Mouse (Mus musculus) ovary, postnatal 36 days (tissue): ENCODE results near the gene Cyp1a2.

ENCODE experiments used
- DNase-seq: peaks from one replicate; pipeline ENCODE4 v3.0.0; 2022; ENCODE audit warnings: low spot score, mixed read lengths

The Cyp1a2 gene

DNA sequence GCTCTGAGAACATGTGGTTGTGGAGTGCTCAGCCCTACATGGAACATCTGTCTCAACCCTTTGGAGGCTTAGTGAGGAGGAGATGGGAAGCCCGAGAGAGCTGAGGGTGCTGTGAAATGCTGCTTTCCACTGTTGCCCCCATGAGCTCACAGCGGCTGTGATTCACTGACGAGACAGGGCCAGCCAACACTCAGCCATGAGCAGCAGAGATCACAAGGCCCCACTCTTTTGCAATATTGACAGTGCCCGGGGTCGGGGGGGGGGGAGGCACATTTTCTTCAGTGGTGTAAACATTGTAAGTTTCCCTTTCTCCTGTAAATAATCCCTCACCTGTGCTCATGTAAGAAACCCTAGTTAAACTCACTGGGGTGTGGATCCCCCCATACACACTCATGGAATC, 12.0 kb downstream of the Cyp1a2 start:
- no peak for DNase-seq

DNA sequence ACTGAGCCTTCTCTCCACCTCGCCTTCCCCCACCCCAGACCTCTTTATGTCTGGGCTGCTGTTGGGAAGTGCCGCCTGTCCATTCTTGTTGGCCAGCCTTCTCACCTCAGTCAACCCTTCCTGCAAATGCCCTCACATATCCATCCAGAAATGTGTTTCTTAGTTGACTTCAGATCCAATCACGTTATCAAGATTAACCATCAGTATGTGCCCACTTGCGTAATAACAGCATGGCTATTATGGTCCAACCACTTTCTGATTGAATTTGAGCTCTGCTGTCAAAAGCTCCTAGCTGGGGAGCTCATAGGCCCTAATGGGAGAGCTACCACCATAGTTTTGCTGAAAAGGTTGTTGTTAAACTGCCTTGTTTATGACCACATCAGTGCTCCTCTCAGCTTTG, 12.5 kb downstream of the Cyp1a2 start:
- DNase-seq, result no peak

DNA sequence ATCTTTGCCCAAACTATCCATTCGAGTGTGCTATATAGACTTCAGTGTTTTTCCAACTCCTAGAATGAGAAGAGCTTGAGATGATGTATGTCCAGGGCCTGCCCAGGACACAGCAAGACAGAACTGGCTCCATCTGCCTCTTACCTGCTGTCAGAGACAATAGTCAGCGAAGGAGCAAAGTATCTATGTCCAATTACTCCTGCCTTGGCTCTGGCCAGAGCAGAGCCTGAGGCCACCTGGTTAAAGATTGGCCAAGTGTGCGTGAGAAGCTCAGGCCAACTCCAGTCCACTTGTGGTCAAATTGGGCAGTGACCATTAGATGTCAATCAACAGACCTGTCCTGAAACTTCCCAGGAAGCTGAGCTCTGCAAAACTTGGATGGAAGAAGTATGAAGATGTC, 13.9 kb downstream of the Cyp1a2 start:
- DNase-seq, result no peak

DNA sequence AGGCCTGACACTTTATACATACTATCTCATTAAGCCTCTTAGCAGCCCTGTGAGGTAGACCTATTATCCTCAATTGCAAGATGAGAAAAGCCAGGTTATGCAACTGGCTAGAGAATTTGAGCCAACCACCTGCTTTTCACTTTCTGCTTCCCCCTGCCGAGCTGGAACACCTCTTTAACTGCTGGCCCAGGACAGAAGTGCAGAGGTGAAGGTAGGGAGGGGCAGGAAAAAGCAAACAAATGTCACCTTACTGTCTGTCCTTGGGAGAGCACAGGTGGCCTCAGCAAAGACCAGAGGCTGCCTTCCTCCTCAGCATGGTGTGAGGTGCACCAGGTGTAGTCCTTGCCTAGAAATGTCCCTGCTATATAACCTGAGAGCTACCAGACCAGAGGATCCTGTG, 15.2 kb downstream of the Cyp1a2 start:
- DNase-seq, result no peak

DNA sequence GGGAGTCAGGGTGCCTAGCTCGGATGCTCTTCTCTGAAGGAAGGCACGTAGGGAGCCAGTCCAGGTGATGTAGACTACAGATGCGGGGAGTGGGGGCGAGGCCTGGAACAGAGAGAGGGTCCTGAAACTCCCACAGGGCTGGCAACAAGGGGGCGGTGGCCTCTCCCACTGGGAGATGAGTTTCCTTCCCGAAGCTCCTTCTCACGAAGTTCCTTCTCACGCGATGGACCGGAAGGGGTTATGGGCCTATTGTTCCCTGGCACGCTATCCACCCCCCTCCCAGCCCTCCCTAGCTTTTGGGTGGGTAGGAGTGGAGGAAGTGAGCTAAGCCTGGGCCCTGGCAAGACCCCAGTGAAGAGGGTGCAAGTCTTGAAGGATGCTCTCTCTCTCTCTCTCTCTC, 15.7 kb downstream of the Cyp1a2 start:
- no peak for DNase-seq

DNA sequence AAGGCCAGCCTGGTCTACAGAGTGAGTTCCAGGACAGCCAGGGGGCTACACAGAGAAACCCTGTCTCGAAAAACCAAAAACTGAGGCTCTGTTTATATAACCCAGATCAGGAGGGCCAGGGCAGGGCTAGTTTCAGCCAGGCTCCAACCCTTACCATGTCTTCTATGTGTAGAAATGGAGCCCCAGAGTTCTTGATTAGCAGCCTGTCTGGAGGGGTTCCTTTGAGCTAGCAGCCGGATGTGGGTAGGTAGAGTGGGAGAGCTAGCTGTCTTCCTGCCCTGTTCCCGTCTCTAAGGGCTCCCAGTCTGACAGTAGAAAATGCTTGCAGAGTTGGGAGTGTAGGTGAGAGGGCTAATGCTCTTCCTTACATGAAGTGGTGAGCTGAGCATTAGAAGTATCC, 16.4 kb downstream of the Cyp1a2 start:
- DNase-seq, result no peak

DNA sequence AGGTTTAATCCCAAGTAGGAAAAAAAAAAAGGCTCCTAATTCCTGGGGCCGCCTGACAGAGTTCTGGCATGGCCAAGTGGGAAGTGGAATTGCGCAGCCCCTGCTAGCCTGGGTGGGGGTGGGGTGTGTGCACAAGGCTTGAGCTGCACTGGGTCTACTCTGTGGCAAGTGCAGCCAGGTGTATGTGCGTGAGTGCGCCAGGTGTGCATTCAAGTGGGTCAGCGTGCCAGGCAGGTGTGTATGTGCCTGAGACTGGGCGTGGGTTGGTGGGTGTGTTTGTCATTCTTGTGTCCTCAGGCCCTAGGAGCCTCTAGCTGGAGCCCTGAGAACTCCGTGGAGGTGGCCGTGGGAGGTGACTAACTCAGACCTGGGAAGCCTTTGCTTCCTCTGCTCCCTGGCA, 17.0 kb downstream of the Cyp1a2 start:
- DNase-seq, result no peak

DNA sequence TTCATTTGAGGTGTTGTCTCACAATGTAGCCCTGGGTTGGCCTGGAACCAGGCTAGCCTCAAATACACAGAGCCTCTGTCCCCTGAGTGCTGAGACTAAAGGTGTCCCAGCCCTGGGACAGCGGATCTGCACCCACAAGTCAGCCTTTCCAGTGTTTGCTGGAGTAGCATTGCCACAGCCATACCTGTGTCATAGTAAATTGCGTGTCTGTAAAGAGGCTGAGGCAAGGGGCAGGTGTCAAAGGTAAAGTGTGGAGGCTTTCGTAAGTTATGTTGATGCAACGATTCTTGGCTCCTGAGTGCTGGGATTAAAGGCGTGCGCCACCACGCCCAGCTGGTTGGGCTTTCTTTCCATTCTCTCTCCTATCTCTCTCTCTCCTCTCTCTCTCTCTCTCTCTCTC, 18.9 kb downstream of the Cyp1a2 start:
- no peak for DNase-seq

DNA sequence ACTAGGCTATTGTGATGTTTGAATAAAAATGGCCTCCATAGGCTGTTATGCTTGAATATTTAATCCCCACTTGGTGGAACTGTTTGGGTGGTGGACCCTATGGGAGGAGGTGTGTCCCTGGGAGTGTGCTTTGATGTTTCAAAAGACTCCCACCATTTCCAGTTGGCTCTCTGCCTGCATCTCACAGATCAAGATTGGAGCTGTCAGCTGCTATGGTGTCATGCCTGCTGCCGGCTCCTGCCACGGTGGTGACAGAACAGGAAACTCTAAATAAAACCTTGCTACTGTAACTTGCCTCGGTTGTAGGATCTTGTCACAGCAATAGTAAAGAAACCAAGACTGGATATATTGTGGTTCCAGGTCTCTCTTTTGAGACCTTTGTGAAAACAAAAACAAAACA, 22.0 kb downstream of the Cyp1a2 start:
- no peak for DNase-seq

DNA sequence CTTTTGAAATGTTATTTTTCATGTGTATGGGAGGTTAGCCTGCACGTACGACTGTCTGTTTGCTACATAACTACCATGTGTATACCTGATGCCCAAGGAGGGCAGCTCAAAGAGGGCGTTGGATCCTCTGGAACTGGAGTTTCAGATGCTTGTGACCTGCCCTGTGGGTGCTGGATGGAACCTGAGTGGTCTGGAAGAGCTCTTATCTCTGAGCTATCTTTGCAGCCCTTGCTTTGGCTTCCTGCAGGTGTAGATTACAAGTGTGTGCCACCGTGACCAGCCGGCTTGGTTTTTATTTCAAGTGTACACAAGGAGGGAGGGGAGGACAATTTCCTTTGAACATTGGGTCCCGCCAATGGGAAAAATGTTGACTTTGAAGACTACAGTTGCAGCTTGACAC, 23.0 kb downstream of the Cyp1a2 start:
- DNase-seq, result no peak

DNA sequence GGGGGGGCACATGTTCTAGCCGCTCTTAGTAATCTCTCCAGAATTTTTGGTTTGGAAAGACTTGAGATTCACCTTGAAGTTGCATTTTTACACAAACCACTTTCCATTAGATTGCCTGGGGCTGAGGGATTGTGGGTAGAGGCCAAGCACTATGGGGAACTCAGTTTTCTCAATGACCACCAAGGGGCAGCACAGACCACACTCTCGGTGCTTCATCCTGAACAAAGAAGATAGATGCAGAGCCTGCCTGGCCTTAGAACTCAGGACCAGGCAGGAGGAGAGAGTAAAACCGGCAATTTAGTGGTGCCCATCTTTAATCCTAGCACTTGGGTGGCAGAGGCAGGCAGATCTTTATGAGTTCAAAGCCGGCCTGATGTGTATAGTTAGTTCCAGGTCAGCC, 23.7 kb downstream of the Cyp1a2 start:
- DNase-seq, result peak; percentile 61

DNA sequence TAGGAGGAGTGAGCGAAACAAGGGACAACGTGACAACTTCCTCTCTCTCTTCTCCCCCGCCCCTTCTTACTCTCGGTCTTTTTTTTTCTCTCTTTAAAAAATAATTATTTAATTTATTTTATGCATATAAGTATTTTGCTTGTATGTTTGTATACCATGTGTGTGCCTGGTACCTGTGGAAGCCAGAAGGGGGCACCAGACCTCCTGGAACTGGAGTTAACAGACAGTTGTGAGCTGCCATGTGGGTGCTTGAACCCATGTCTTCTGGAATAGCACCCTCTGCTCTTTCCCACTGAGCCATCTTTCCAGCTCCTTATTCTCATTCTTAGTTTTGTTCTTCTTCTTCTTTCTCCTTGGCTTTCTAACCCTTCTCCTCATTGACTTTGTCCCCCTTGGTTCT, 24.5 kb downstream of the Cyp1a2 start:
- no peak for DNase-seq

DNA sequence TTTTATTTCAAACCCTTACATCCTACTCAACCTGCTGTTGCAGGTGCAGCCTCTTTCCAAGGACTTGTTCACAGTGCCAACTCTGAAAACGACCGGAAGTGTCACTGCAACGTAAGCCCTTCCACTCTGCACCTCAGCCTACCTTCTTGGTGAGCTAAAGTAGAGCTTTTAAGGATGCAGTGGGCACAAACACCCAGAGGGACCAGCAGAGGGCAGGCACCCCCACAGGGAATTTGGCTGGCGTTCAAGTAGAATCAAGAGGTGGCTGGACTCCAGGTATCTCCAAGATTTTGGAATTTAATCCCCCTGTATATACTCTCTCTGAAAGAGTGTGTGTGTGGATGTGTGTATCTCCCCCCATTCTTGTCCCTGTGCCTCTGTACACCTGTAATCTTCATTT, 25.7 kb downstream of the Cyp1a2 start:
- no peak for DNase-seq

DNA sequence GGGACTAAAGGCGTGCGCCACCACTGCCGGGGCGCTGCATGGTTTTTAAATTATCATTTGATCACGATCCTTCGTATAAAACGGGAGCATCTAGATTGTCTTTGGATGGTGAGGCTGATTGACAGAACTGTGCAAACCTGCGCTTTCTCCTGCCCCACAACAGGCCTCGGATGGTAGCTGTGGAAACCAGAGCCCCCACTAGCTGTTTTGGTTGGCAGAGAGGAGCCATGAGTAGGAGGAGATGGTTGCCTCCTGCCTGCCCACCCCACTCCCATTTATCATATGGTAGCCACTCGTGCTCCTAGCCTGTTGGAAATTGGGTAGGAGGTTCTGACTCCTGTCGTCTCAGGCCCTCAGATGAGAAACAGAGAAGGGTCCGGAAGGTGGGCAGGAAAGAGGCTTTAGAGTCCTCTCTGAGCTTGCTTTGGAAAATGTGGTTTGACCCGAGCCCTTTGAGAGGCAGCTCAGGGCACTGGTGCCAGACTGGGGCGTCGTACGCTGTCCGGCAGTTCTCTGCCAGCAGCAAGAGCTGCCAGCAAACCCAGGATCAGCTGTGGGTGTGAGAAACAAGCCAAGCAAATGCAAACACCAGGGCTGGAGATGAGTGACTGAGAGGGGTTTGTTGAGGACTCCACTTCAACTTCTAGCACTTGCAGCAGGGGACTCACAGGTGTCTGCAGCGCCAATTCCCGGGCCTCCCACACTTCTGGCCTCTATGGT, 26.7 kb downstream of the Cyp1a2 start:
- no peak for DNase-seq

DNA sequence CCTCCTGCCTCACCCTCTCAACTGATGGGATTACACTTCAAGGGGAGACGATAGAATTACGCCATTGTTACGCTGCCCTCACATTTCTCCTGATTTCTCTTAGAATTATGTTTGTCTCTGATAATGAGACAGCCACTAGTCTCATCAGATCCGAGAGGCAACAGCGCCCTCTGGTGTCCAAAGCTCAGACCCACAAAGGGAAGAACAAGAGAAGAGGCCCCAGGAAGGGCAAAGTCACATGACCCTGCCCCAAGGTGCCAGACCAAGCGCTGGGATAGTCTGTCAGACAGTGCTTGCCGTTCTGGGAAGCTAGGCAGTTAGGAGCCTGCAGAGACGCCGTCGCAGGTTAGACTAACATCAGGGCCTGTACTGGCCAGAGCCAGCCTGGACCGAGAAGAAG, 27.8 kb downstream of the Cyp1a2 start:
- peak; percentile 92 for DNase-seq

DNA sequence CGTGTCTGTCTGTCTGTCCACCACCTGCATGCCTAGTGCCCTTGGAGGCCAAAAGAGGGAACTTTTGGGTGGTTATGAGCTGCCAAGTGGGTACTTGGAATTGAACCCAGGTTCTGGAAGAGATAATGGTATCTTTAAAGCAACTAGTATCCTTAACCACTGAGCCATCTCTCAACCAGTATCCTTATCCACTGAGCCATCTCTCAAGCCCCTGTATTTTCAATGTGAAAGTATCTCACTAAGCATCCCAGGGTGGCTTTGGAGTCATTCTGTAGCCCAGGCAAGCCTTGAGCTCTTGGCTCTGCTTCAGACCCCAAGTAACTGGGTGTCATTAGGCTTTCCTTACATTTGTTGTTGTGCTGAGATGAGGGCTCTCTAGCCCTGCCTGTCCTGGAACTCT, 28.5 kb downstream of the Cyp1a2 start:
- no peak for DNase-seq

DNA sequence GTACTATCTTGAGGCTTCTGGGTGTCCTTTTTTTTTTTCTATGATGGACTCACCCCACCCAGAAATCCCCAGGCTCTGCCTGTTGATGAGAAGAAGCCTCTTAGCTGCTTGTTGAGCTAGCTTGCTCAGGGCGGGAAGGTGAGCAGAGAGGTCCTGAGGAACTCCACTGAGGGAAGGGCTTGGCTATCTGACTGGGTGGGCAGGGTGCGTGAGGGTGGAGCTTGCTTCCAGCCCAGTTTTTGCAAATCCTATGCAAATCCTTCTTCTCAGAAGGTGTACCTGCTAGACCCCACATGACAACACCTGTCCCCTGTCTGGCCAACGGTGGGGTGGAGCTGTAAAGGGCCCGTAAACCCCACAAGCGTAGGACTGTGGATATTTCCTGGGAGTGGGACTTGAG, 30.2 kb downstream of the Cyp1a2 start, which contains the start of gene Csk:
TSS of gene Csk (minus strand) at position 349 of the 400 bp plus-strand sequence.
- DNase-seq, result no peak

DNA sequence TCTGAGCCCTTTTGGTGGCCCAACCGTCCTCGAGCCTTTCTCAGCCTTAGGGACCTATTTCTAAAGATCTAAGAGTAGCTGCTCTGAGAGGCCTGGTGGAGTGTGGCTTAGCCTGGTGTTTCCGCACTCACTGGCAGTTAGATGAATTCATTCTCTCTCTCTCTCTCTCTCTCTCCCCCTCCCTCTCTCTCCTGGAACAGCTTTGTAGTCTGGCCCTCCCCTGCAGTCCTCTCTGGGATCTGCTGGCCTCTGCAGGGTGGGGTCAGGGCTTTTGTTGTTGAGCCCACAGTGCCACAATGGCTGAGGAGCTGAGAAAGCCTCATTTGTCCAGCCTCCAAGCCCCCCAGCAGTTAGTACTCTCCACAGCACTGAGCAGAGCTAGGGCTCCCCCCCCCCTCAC, 30.6 kb downstream of the Cyp1a2 start:
- no peak for DNase-seq

DNA sequence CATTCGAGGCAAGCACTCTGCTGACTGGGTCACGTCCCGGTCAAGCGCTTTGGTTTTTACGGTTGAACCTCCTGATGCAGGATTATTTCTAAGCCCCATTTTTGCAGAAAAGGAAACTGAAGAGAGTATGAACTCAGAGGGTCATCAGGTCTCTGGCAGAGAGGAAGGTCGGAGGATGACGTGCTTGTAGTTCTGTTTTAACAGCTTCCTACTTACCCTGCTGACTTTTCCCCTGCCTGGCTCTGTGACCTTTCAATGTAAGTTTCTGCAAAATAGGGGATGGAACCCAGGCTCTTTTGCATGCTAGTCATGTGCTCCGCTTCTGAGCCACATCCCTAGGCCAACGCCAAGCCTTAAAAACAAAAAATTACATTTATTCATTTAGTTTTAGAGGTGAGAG, 31.2 kb downstream of the Cyp1a2 start:
- no peak for DNase-seq

DNA sequence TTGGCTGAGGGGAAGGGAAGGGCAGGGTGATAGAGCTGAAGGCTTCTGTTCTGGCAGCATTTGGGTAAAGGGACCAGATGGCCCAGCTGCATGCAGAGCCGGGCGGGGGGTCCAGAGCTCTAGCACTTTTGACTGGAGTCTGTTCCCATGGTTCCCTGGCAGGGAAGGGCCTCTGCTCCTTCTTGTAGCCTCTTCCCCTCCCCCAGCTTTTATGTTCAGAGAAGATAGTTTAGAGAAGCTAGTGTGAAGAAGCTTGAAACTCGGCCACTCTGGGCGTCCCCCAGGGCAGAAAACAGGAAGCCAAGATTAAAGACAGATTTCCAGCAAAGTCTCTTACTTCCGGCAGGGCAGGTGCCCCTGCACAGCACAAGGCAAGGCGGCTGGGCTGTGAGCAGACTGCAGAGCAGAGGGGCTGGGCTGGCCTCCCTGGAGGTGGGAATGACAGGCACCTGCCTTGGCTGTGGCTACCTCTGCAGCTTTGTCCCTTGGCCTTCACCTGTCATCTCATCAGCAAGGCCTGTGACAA, 32.7 kb downstream of the Cyp1a2 start:
- DNase-seq, result no peak

DNA sequence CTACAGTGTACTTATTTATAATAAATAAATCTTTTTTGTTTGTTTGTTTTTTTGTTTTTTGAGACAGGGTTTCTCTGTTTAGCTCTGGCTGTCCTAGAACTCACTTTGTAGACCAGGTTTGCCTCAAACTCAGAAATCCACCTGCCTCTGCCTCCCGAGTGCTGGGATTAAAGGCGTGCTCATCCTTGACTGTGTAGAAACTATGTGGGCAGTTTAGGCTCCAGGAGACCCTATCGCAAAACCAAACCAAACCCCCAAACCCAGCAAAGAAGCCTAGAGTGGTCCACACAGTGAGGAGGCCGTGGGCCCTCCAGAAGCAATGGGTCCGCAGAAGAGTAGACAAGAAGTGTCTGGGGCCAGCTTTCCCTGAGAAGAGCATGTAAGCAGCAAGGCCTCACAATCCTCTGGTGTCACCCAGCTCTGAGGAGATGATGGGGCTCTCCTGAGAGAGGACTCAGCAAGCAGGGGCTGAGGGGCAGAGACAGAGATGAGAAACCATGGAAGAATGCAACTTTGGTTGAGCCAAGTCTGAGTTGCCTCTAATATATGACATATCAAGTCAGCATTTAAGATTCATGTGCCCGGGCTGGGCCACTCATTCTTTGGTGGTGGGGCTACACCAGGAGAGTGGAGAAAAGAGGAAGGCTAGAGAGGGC, 33.2 kb downstream of the Cyp1a2 start:
- no peak for DNase-seq

DNA sequence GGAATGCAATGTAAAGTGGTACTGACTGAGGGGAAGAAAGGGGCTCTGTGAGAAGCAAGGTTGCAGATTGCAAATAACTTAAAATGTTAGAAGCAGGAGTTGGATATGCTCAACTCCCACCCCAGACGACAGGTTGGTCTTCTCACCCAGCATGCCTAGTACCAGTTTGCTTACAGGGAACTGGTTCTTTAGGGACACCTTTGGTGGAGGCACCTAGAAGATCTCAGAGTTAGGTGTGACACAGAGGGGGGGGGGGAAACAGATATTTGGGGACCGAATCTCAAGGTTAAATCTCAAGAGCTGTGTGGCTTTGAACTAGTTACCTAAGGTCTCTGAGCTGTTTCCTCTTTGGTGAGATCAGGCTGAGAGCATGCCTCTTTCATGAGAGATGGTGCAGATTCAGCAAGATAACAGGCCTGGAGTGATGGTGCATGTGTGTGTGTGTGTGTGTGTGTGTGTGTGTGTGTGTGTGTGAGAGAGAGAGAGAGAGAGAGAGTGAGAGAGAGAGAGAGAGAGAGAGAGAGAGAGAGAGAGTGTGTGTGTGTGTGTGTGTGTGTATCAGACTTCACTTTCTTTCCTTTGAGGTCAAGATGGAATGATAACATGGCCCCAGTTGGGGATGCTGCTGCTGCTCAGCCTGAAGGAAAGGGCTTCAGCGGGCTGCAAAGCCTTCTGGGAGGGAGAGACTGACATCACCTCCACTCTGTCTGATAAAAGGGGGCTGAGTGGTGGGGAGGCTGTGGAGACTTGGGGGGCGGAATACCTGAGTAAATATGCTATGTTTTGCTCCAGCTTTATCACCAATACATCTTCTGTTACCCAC, 36.0 kb downstream of the Cyp1a2 start:
- DNase-seq, result no peak

DNA sequence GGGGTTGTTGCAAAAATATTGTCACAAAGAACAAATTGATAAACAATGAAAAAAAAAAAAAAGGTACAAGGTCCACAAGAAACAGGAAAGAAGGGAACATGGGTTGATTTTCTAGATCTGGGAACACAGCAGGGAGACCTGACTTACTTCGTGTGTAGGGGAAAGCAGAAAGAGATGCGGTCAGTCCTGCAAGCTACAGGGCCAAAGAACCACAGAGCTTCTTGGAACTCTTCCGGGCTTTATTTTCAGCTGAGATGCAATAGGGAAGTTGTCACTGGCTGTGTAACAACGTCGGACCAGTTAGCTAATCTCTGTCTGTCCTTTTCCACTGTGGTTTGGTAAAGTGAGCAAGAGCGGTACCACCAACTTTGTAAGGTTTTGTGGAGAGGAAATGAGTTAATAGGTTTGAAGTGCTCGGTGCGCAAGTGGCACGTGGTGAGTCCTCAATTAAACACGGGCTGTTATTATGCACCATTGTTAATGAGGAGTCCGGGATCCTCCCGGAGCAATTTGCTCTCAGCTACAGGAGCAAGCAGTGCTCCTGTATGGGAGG, 36.9 kb downstream of the Cyp1a2 start:
- DNase-seq, result no peak
